Mouse (Mus musculus): ENCODE measurements around the gene Dnmbp.

DNA sequence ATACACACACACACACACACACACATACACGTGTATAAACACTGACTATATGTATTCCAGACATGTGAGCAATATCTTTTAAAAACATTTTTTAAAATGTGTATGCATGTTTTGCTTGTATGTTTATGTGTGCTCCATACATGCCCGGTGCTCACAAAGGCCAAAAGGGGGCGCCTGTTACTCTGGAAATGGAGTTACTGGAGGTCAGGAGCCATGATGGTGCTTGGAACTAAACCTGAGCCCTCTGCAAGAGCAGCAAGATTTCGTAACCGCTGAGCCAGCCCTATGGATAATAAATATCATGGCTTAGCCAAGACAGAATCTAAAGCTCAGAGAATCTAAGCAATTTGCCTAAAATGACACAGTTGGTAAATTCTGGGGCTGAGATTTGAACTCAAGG lies 52.7 kb downstream of the Dnmbp start:
- TF ChIP-seq CTCF (IDR thresholded peaks at IDR 0.05; ENCODE audit: extremely low read depth, insufficient read depth, insufficient read length, insufficient replicate concordance), result no peak
- no peak for TF ChIP-seq POLR2A (IDR thresholded peaks at IDR 0.05; ENCODE audit: low read depth, low read length)

All from spleen, adult 2 months (tissue).